Mouse (Mus musculus) lung, adult 2 months (tissue): ENCODE results near the gene Pkm.

Experiments
- CTCF ChIP-seq: fragments of 200-500 bp; IDR thresholded peaks from 2 replicates; pipeline ENCODE4 v1.5.1; 2011; ENCODE audit warnings: mild to moderate bottlenecking, low read length, control low read depth; ENCODE audit not compliant: insufficient read depth
- POLR2A ChIP-seq: fragments of 200-500 bp; IDR thresholded peaks from 2 replicates; pipeline ENCODE4 v1.6.1; 2011; ENCODE audit warnings: low read depth, mild to moderate bottlenecking, control low read depth, low read length, borderline replicate concordance; ENCODE audit errors: extremely low read depth

GRCm38 (mm10) chr9:59641320-59641719 lies 14.8 kb upstream of the Pkm start:
- no peak for TF ChIP-seq CTCF
- TF ChIP-seq POLR2A = no peak
